Mouse (Mus musculus) brain, embryonic 14.5 days (tissue): Measurements from ENCODE around the gene Kctd15.
A peak's percentile ranks its signal among the peaks of the same experiment; 100 is the strongest.

ENCODE experiments used
- CTCF ChIP-seq: fragments of 200-500 bp; IDR thresholded peaks from 2 replicates; pipeline ENCODE4 v1.5.1; 2012; ENCODE audit warnings: inconsistent platforms, mild to moderate bottlenecking, moderate library complexity, borderline replicate concordance; ENCODE audit not compliant: insufficient read depth, insufficient read length; ENCODE audit errors: extremely low read depth
- POLR2A ChIP-seq: fragments of 200-500 bp; IDR thresholded peaks from 2 replicates; pipeline ENCODE4 v1.6.1; 2012; ENCODE audit warnings: mild to moderate bottlenecking, inconsistent platforms, borderline replicate concordance; ENCODE audit not compliant: poor library complexity, insufficient read depth, insufficient read length, severe bottlenecking; ENCODE audit errors: extremely low read depth

GRCm38 (mm10) chr7:34654441-34655085 is 2.0 kb downstream of the Kctd15 start:
- TF ChIP-seq POLR2A, result peak; percentile 50
- no peak for TF ChIP-seq CTCF
